Mouse (Mus musculus) thymus, adult 18-20 months (tissue): Measurements from ENCODE around the gene Olfr78.

ENCODE experiments used
- DNase-seq, 2 experiments: peaks; one replicate each; pipeline ENCODE4 v3.0.0; 2022; ENCODE audit warnings: mixed read lengths in 2 of 2

Gene Olfr78

DNA sequence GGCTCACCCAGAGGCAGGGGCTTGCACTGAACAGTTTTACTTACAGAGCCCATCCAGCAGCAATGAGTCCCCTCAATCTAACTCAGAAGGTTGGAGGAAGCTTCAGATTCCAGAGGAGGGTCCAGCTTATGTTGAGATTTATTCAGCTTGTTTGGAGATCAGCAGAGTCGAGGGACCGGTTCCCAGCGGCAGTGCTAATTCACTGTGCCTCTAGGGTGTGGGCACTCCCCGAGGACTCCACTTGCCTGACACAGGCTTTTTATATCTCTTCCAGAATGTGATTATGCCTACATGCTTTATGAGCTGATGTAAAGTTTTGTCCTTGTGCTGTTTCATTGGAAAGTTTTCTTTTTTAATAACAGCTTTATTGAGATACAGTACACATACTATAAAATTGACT, at the start of gene Olfr78, which contains the start of gene Olfr560:
Gene Olfr78 (minus strand): TSS at position 206 of the 400 bp plus-strand sequence.
Gene Olfr560 (minus strand): TSS at position 101 of the 400 bp plus-strand sequence.
- DNase-seq: no peak

DNA sequence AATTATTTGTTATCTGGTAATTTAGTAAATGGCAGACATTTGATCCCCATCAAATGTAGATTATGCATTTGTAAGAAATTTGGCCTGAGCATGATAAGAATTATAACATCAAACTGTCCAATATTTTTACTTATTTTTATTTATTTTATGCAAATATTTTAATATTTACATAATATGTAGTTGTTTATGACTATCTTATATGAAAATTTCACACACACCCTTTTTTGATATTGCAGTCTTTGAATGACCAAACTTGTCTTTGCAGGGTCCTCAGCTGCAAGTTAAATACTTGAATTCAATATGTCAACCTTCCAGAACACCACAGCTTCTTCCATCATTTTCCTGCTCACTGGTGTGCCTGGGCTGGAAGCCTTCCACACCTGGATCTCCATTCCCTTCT, 43.9 kb upstream of the Olfr78 start, which contains the start of gene Olfr564:
Gene Olfr564 (plus strand): TSS at position 301 of the 400 bp plus-strand sequence.
- no peak for DNase-seq

GRCm38 (mm10) chr7:102770921-102771320, 11.7 kb upstream of the Olfr78 start, which contains the start of gene Olfr561:
Gene Olfr561, plus strand, starts transcription at chr7:102771221.
- DNase-seq: no peak

DNA sequence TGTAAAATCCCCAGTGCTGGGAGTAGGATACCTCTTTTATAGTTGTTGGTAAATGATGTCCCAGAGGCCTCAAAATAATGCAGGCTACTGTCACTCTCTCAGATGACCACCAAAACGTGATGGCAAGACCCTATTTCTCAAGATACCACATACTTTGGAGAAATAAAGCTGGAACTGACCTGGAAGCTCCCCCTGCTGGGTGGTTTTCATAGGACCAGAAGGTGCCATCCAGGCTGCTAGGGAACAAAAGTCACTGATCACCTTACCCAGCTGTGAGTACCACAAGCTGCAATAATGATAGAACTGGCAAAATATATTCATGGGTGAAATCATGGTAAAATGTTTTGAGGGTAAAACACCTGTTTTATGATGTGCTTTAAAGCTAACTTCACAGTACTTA, 7.2 kb downstream of the Olfr78 start:
- no peak for DNase-seq

- DNase-seq: no peak
Measured at GRCm38 (mm10) chr7:102737705-102738104, 21.6 kb downstream of the Olfr78 start.

- no peak for DNase-seq
Measured at GRCm38 (mm10) chr7:102733793-102734192, 25.5 kb downstream of the Olfr78 start.

DNA sequence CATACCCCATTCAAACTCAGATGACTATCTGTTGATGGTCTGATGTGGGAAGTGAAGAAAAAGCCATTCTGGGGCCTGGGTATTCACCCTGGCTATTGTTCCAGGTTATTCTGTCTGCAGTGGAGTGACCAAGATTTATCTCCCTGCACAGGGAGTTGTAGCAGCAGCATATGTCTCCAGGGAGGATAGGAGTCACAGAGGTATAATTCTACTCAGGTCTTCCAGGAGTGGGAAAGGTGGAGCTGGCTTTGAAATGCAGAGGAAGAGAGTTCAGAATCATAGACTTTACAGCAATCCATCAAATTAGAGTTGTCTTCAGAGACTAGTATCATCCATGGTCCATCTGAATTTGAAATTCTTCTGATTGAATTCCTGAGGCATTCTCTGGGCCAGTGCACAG, 31.9 kb downstream of the Olfr78 start, which contains the start of gene Olfr559:
Gene Olfr559 (minus strand): TSS at position 101 of the 400 bp plus-strand sequence.
- DNase-seq: no peak

GRCm38 (mm10) chr7:102718970-102719369, 40.3 kb downstream of the Olfr78 start, which contains the start of gene Olfr33:
Gene Olfr33, minus strand, starts transcription at chr7:102719070.
- DNase-seq: no peak

GRCm38 (mm10) chr7:102701915-102702314, 57.4 kb downstream of the Olfr78 start, which contains the start of gene Olfr558:
Gene Olfr558, plus strand, starts transcription at chr7:102702215.
- DNase-seq: no peak

DNA sequence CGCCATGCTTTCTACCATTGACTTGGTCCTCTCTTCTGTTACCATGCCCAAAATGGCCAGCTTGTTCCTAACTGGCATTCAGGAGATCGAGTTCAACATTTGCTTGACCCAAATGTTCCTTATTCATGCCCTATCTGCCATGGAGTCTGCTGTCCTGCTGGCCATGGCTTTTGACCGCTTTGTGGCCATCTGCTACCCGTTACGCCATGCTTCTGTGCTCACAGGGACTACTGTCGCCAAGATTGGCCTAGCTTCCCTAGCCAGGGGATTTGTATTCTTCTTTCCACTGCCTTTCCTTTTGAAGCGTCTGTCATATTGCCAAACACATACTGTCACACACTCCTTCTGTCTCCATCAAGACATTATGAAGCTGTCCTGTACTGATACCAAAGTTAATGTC, 60.8 kb downstream of the Olfr78 start:
- no peak for DNase-seq

DNA sequence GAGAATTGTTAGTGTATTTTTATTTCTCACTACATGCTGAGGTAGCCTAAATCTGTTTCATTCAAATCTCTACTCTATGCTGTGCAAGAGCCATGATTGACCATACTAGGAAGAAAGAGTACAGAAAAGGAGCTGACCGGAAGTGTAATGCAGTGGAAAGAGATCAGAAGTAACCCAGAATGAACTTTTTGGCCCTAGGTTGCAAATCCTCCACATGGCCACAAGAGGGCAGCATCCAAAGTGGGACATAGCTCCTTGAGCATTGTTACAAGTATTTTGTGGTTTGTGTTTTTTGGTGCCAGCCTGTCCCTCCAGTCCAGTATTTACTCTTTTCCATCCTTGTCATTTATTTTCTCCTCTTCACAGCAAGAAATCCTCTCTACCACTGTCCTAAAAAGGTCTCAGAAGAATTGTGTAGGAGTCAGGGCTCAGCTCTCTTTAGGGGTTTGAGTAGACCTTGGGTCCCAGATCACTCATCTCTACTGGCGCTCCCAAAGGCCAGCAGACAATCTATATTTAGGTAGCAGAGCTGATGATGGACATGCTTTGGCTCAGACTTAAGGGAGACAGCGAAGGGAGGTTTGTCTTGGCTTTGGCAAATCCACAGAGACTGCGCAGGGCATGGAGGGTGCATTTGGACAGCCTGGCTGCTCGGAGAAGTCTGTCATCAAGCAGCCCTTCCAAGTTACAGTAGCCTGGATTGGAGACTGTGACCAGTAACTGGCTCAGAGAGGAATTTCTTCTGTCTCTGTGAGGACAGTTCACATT, 63.7 kb downstream of the Olfr78 start, which contains the start of gene Olfr557:
Gene Olfr557 (plus strand): TSS at position 553 of the 768 bp plus-strand sequence.
- no peak for DNase-seq
